Mouse (Mus musculus) lung, postnatal 10 days (tissue): Measurements from ENCODE around the gene Stat1.
A peak's percentile ranks its signal among the peaks of the same experiment; 100 is the strongest.

Experiments
- DNase-seq: peaks from one replicate; pipeline ENCODE4 v3.0.0; 2021

The Stat1 gene

GRCm38 (mm10) chr1:52118860-52119591 lies at the start of gene Stat1:
Gene Stat1 (plus strand): TSS chr1:52119440.
- DNase-seq: peak; percentile 92

GRCm38 (mm10) chr1:52079724-52080367 lies 39.4 kb upstream of the Stat1 start:
- DNase-seq: no peak

GRCm38 (mm10) chr1:52080375-52080774 lies 38.9 kb upstream of the Stat1 start:
- DNase-seq: no peak

- no peak for DNase-seq
These were observed 33.0 kb upstream of the Stat1 start for GRCm38 (mm10) chr1:52086236-52086635.

GRCm38 (mm10) chr1:52087128-52087527 lies 32.1 kb upstream of the Stat1 start:
- DNase-seq: no peak

- DNase-seq: no peak
These were observed 30.6 kb upstream of the Stat1 start for GRCm38 (mm10) chr1:52088634-52089033.

- peak; percentile 71 for DNase-seq
These were observed 20.5 kb upstream of the Stat1 start for GRCm38 (mm10) chr1:52098618-52099232.

GRCm38 (mm10) chr1:52100496-52100895 lies 18.7 kb upstream of the Stat1 start:
- DNase-seq: peak; percentile 25

GRCm38 (mm10) chr1:52102795-52103194 lies 16.4 kb upstream of the Stat1 start:
- no peak for DNase-seq

- DNase-seq: no peak
These were observed 12.0 kb upstream of the Stat1 start for GRCm38 (mm10) chr1:52107206-52107605.

- DNase-seq: no peak
These were observed 8.0 kb upstream of the Stat1 start for GRCm38 (mm10) chr1:52111217-52111616.

- DNase-seq: no peak
These were observed 6.9 kb upstream of the Stat1 start for GRCm38 (mm10) chr1:52112301-52112700.

GRCm38 (mm10) chr1:52113067-52113665 lies 6.1 kb upstream of the Stat1 start:
- no peak for DNase-seq

- DNase-seq: peak; percentile 98
These were observed 5.6 kb upstream of the Stat1 start for GRCm38 (mm10) chr1:52113666-52114069.

GRCm38 (mm10) chr1:52116441-52116840 lies 2.8 kb upstream of the Stat1 start:
- peak; percentile 24 for DNase-seq

- DNase-seq: no peak
These were observed 1.5 kb upstream of the Stat1 start for GRCm38 (mm10) chr1:52117777-52118176.

GRCm38 (mm10) chr1:52119691-52120090 lies 451 bp downstream of the Stat1 start:
- DNase-seq: no peak

- DNase-seq: no peak
These were observed 951 bp downstream of the Stat1 start for GRCm38 (mm10) chr1:52120191-52120590.

GRCm38 (mm10) chr1:52121052-52121451 lies 1.8 kb downstream of the Stat1 start:
- no peak for DNase-seq

GRCm38 (mm10) chr1:52124818-52125217 lies 5.6 kb downstream of the Stat1 start:
- no peak for DNase-seq

- DNase-seq: no peak
These were observed 8.1 kb downstream of the Stat1 start for GRCm38 (mm10) chr1:52127350-52127749.

GRCm38 (mm10) chr1:52129794-52130193 lies 10.6 kb downstream of the Stat1 start:
- DNase-seq: no peak

- DNase-seq: no peak
These were observed 12.6 kb downstream of the Stat1 start for GRCm38 (mm10) chr1:52131787-52132377.
